Mouse (Mus musculus) ZHBTc4 (cell line): ENCODE measurements around the gene Wipi1.

Experiments used
- DNase-seq: peaks from one replicate; pipeline ENCODE4 v3.0.0-alpha.2; 2011; ENCODE audit warnings: low read depth, low spot score

The Wipi1 gene

DNA sequence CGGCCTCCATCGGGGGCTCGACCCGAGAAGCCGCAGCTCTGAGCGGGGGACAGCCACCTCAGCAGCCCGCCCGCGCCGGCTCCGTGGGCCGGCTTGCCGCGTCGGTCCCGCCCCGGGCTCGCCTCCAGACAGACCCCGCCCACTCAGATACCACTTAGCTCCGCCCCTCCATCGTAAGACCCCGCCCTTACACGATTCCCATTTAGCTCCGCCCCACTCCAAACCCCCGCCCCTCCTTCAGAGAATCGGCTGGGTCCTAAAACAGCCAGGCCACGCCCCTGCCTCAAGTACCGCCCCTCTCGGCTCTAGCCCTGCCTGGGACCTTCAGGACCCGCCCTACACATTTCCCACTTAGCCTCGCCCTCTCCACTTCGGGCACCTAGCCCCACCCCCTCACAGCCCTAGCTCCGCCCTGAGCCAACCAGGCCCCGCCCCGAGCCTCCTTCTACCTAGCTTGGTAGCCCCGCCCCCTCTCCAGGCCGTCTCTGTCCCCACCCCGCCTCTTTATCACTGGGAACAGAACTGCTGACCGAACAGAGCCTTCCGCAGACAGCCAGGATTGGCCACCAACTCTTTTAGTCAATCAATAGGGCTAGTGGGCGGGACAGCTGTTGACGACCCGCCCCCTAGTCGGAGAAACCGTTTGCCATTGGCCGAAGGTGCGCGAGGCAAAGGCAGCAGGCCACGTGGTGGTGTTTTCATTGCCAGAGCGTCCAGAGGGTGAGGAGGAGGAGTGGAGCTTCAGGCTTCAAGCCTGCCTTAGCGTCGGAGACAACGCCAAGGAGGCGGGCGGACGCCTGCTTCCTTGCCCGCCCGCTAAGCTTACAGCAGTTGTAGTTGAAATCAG, at the start of gene Wipi1:
Gene Wipi1 (minus strand): TSS at position 665 of the 847 bp plus-strand sequence.
- DNase-seq: peak; percentile 99

DNA sequence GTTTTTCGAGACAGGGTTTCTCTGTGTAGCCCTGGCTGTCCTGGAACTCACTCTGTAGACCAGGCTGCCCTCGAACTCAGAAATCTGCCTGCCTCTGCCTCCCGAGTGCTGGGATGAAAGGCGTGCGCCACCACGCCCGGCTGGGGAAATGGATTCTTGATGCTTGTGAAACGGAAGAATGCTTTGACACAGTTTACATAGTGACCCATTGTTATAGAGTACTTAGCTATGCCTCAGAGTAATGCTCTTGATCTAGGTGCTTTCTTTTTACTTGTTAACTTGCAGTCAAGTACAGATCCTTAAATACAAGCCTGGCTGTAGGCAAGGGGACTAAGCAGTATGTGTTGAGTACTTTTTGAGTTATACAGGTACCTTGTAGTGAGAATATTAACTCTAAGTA, 48.8 kb upstream of the Wipi1 start:
- DNase-seq: peak; percentile 84

DNA sequence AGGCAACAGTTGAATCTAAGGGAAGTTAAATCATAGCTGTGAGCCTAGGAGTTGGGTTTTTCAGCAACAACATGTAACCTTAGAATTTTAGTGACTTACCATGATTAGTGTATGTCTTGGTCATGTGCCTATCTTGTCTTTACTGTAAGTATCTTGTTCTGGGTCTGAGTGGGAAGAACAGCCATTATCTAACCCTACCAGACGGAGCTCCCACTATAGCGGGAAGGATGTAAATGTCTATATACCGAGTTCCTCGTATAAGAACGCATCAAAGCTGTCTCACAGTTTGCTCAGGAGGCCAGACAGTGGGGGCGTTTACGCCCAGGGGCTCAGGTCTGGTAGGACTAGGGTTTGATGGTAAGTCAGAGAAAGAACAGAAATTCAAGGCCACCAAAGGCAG, 44.5 kb upstream of the Wipi1 start:
- DNase-seq: no peak

DNA sequence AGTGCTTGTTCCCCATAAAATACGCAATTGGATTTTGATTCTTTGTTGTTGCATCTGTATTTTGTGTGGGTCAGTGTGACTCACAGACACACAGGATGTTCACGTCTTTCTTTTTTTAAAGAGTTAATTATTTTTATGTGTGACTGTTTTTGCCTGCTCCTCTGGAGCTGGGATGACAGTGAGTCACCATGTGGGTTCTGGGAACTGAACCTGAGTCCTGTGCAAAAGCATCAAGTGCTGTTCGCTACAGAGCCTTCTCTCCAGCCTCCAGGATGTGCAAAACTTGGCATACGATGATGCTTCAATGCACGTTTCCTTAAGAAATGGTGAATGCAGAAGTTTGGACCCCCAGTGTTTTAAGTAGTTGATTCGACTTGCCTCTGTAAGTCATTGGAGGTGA, 42.8 kb upstream of the Wipi1 start:
- no peak for DNase-seq

DNA sequence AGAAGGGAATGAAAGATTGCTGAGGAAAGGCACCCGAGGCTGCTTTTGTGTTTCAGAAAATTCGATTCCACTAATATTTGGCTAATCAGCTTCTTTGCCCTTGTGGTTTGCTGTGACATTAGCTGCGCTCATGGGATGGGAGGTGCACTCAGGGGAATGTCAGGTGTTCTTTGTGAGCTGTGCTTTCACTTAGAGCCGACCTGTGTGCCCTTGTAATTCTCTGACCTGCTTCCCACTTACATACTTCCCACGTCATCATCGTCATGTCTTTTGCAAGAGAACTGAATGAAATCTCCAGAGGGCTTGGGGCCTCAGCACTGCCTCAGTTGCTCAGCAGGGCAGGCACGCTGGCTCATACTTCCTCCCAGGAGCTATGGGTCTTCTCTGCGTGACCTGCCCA, 41.4 kb upstream of the Wipi1 start:
- DNase-seq: no peak

DNA sequence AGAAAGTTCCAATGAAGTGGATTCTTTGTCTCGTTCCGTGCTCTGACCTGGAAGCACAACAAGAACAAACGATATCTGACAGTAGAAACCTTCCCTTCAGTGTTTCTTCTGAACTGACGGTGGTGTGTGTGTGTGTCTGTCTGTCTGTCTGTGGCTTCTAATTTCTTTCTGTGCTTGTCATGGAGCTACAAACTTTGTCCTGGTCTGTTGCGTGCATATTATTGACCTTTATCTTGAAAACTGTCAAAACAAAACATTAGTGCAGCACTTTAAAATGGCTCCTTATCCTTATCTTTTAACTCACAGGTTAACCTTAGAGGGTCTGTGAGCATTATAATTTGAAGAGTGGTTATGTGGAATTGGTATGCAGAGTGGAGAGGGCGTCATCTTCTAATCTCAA, 40.7 kb upstream of the Wipi1 start:
- DNase-seq: no peak

DNA sequence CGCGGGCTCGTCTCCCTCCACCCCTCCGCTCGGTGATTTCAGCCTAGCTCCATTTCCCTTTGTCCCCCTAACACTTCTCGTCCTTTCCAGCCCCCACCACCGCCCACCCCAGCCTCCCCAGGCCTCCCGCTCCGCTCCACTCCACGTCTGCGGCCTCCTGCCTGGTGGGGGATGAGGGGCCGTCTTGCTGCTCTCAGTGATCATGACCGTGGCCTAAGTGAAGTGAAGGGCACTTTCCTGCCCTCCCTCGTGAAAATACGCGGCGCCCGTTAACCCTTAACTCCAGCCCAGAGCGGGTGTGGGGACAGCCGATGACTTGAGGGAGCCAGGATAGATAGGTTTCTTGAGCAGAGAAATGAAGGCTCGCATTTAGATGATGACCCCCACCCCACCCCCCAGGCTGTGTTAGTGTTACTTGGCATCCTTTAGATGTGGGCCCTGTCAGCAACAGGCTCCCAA, 39.8 kb upstream of the Wipi1 start:
- DNase-seq: peak; percentile 35

DNA sequence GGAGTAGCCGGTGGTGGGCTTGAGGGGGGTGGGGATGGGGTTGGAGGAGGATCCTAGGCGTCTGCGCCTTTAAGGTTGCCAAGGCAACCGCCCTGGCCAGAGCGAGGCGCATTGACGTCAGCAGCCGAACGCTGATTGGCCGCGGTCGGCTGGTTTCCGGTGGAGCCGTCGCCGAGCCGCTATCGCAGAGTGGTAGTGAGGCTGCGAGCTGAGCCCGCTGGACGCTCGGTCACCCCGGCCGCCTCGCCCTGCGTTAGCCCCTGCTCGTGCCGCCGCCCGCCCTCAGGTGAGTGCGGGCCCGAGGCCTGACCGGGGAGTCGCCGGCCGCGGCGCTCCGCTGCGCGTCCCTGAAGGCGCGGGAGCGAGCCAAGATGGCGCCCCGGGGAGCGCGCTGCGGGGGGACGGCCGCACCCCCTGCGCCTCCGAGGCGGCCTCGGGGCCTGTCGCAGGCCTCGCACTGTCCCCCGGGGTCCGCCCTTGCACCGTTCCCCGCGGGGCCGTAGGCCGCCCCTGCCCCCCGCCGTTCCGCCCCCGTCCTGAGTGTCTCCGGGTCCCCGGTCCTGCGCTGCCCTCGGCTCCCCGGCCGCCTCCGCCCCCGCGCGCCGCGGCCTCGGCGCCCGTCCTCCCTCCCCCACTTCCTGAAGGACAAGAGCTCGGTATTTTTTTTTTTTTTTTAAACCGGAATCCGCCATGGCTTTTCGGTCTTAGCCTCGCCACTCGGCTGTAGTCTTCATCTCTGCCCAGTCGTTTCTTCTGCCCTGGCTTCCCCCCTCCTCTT, 39.2 kb upstream of the Wipi1 start:
- peak; percentile 94 for DNase-seq

DNA sequence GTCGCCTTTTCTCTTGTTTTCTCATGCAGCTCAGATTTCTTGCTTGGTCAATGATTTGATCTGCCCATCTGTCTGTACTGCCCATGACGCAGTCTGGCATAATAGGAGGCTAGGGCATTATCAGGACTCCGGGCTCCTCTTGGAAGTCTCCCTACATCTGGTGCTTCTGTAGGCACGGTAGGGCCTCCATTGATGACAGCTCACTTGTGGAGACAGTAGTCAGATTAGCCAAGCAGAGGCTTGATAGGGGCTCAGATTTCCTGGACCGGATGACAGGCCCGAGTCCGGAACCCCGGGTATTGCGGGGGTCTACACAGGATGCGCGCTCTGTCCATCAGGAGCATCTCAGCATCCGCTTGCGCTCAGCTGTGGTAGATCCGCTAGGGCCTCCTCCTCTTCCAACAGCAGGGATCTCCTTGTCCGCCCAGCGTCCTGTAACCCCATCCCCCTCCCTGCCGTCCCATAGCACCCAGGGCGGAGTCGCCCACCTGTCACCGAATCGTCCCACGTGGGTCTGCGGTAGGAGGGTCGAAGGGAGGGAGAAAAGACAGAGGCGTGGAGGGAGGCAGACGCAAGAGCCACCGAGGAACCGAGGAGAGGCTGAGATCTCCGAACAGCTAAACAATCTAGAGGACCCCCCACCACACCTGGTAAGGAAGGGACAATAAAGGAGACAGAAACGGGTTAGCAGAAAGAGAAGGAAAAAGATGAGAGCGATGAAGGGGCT, 38.4 kb upstream of the Wipi1 start:
- DNase-seq: peak; percentile 84

DNA sequence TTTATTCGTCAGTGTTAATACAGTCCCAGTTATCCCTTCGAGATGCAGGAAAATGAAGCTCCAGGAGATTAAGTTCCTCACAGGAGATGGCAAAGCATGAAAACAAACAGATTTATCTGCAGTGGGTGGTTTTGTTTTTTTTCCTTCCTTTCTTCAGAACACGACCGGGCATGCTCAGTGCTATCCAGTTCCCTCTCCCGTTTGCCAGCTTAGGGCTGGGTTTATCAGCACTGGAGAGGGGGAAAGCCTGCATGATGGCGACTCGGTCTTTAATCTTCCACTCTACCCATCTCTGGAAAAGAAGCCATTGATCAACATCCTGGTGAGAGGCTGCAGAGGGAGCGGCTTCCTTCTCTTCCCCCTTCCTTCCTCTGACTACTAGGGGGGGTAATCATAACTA, 37.4 kb upstream of the Wipi1 start, which contains the start of gene Prkar1a:
Gene Prkar1a (plus strand): TSS at position 200 of the 400 bp plus-strand sequence.
- DNase-seq: no peak

DNA sequence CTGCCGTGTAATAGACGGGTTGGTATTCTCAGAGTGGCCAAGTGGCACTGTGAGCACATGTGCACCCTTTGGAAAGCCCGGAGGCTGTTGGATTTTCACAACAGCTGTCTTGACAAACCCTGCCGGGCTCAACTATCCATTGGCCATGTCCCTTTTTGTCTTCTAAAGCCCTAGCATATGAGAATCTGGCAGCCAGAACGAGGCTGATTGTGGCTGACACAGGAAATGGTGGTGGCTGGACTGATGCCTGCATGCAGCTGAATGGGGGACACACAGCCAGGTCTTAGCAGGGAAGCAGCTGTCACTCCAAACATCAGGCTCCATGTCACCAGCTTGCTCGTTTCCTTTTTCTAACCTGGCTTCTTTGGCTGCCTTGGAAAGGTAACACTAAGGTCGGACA, 36.7 kb upstream of the Wipi1 start:
- DNase-seq: no peak

DNA sequence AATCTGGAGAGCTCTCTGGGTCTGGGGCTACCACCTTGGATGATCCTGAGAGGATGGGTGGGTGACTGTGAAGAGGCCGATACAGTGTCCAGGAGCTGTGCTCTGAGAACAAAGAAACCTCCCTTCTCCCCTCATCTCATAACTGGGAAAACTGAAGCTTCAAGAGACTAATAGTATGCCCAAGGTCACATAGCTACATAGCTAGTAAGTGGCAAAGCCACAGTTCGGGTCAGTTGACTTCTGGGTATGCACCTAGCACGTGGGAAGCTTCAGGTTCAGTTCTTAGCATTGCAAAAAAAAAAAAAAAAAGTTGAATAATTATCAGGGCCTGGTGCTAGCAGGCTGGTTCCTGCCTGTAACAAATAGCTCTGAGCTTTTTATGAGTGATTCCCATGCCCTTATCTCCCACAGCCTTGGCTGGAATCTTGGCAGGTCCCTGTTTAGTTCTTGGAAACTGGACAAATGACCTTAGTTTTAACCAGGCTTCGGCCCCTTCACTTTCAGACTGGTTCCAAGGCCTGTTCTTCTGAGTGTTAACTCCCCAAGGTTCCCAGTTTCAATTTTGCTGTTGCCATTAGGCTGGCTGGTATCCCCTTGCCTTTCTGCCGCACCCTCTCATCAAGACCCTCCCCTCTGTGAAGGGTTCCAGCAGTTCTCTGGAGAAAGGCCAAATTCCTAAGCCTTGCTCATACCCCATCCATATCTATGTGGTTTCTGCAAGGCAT, 29.9 kb upstream of the Wipi1 start:
- DNase-seq: no peak

DNA sequence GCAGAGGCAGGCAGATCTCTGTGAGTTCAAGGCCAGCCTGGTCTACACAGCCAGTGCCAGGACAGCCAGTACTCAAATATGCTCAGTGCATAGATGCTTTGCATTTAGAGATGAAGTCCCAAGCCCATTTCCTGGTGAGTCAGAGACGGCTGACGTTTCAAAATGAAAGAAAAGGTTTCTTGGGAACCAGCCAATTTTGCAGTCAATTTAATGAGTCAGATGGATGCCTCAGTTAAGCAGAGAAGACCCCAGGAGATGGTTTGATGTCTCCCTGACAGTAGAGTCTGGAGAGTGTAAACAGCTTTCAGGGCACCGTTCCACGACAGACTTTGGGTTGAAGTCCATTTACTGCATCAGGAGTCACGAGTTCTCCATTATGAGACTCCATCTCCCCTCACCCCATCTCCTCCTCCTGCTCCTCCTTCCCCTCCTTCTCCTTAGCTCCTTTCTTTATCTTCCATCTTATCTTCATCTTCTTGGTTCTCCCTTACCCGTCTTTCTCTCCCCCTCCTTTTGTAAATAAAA, 24.2 kb upstream of the Wipi1 start:
- DNase-seq: no peak

DNA sequence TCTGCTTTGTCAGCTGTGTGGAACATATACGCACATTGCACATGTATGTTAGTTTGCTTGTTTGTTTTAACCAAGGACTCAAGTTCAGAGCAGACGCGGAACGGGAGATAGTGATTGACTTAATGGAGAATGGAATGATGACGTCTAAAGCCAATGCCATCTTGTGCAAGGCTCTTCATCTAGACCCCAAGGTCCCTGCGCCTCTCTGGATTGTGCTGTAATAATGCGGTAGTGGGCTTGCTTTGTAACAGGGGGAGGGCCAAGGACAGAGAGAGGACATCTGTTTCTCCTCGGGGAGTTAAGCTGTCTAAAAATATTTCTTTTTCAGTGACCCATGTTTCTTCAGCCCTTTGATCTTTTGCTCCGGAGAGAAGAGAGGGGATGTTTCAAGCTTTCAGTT, 23.2 kb upstream of the Wipi1 start:
- no peak for DNase-seq

DNA sequence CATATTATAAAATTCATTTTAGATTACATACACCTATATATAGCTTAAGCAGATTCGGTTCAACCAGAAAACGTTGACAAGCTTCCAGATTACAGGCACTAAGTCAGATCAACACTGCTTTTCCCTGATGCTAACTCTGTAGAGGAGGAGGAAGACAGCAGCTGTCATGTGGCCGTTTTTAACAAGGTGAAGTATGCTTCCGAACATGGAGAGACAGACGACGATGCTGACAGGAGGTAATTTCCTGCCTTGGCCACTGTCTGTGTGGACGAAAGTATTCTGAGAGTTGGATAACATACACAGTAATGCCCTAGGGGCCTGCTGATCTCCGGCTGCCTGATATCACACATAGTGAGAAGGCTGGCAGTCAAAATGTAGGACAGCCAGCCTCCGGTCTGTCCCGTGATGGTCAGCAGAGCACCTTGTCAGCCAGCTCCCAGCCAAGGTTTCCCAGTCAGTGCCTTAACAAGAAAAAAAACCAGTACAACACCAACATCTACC, 17.3 kb upstream of the Wipi1 start:
- no peak for DNase-seq

DNA sequence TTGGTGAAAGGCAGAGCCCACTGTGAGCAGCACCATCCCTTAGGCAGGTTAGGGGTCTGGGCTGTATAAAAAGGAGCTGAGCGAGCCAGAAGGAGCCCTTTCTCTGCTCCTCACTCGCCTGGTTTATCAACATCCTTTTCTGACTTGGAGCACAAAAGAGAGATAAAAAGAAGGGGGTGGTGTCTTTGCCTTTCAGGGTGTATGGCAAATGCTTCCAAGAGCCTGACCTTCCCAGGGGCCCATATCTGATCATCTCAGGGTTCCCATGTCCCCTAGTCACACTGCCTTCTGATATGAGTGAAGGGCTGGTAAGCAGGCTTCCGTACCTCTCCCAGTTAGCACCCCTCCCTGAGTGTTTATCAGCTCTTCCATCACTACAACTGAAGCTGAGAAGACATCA, 16.3 kb upstream of the Wipi1 start:
- DNase-seq: no peak

DNA sequence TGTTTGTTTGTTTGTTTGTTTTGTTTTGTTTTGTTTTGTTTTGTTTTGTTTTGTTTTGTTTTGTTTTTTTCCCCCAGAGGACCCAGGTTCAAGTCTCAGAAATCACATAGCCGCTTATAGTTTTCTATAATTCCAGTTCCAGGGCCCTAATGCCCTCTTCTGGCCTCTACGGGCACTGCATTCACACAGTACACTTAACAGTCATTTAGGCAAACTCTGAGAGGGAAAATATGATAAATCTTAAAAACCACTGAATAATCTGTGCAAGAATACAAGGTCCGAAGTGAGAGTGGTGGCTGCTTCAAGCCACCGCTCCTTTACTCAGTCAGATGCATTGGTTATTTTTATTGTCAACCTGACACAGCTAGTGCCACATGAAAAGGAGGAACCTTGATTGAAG, 15.9 kb upstream of the Wipi1 start:
- peak; percentile 31 for DNase-seq

DNA sequence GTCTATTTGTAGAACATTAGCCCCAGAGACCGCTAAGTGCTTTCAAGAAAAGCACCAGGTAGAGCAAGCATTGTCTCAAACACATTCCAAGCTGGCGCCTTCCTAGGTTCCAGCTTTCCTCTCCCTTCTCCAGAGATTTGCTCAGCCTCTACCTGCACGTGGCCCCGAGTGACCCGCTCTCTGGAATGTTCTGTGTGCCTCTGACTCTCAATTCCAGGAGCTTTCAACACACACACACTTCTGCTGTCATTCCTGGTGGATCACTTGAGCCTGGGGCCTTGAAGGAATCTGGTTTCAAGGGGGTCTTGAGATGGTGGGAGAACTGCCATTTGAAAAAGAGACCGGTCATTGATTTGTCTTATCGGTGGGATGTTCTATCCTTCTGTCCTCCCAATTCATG, 11.5 kb upstream of the Wipi1 start:
- DNase-seq: no peak

DNA sequence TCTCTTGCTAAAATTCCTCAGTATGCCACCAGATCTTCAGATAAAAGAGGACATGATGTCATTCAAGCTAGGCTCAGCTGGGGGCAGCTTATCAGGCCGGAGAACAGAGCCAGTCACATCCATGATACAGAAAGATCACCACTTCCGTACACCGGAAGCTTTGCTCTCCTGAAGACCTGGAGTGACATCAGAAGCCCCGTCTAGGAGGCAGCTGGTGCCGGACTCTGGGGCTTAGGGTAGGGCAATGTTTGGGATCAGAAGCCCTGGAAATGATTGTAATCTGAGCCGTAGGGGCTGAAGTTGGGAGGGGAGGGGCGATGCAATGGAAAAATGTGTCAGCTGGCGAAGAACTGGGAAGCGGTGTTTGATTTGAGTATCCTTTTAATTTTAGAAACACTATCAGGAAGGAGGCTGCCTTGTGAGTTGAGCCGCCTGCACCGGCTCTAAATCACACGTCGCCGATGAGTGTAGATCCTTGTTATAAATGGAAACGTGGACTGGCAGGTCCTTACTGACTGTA, 10.8 kb upstream of the Wipi1 start:
- DNase-seq: peak; percentile 33

DNA sequence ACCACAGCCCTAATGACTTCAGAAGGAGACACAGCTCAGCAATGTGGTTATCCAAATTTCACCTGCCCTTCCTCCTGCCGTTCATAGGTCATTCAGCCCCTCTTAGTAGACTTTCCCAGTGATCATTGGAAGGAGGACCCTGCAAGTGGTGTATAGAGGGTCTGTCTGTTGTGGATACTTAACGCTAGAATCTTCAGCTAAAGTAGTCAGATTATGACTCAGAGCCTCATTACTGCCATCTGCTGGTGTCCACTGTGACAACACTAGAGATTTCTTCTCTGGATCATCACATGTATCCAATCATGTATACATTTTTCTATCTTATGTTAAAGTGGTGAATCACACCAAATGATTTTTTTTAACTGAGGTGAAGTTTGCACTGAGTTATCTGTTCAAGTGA, 9.4 kb upstream of the Wipi1 start:
- peak; percentile 62 for DNase-seq

DNA sequence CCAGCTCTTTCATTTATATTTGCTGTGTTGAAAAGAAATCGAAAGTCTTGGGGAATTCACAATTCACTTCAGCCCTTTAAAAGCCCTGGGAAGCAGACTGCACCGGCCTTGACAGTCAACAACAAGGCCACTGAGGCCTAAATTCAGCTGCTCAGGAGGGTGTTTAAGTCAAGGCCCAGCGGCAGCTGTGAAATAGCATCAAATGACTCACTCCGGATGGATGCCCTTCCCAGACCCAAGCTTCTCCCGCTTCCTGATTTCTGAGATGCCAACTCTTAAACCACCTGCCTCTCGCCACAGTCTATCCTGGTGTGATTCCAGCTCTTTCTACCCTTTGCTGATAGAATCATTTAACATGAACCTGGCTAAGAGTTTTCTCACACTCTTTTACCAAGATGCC, 8.6 kb upstream of the Wipi1 start:
- DNase-seq: no peak
